Mouse (Mus musculus) hindbrain, embryonic 16.5 days (tissue): ENCODE results near the gene Zbtb38. TPM values are rescaled to one million over a fixed set of nuclear protein-coding genes. Genes with fewer than 3 reads are reported as not detected.

Source experiments
- ATAC-seq: fragments of 200-750 bp; cut with Nextera tagmentation; 2 replicates; pipeline ENCODE4 v1.8.0; 2017; ENCODE audit warnings: moderate TSS enrichment, moderate library complexity
- H3K27ac ChIP-seq: fragments of 300-500 bp; sonication (generic); 2 replicates; pipeline ENCODE4 v1.5.1; 2014; ENCODE audit warnings: low read depth, mild to moderate bottlenecking, control low read depth, low read length, moderate library complexity
- H3K27me3 ChIP-seq: fragments of 300-500 bp; sonication (generic); replicated peaks from 2 replicates; pipeline ENCODE4 v1.6.1; 2014; ENCODE audit warnings: low read length; ENCODE audit not compliant: control insufficient read depth, insufficient read depth
- H3K36me3 ChIP-seq: fragments of 300-500 bp; sonication (generic); 2 replicates; pipeline ENCODE4 v1.6.1; 2014; ENCODE audit warnings: mild to moderate bottlenecking, low read length, moderate library complexity, mixed read lengths; ENCODE audit not compliant: control insufficient read depth, insufficient read depth
- H3K4me1 ChIP-seq: fragments of 300-500 bp; sonication (generic); 2 replicates; pipeline ENCODE4 v1.6.1; 2014; ENCODE audit warnings: low read depth, low read length; ENCODE audit not compliant: control insufficient read depth, insufficient read depth
- H3K4me2 ChIP-seq: fragments of 300-500 bp; sonication (generic); 2 replicates; pipeline ENCODE4 v1.6.1; 2014; ENCODE audit warnings: mild to moderate bottlenecking, low read length, control low read depth, moderate library complexity
- H3K4me3 ChIP-seq: fragments of 300-500 bp; sonication (generic); 2 replicates; pipeline ENCODE4 v1.5.1; 2014; ENCODE audit warnings: mild to moderate bottlenecking, low read length, control low read depth, moderate library complexity
- H3K9ac ChIP-seq: fragments of 300-500 bp; sonication (generic); 2 replicates; pipeline ENCODE4 v1.6.1; 2014; ENCODE audit warnings: low read depth, mild to moderate bottlenecking, control low read depth, low read length, moderate library complexity
- H3K9me3 ChIP-seq: fragments of 300-500 bp; sonication (generic); 2 replicates; pipeline ENCODE4 v1.6.1; 2014; ENCODE audit warnings: mild to moderate bottlenecking, low read length, moderate library complexity; ENCODE audit not compliant: control insufficient read depth
- WGBS: fragments of 180-500 bp; shearing (Covaris S2); extraction: QIAGEN DNeasy Blood & Tissue Kit; methylation state at CpG from one replicate; pipeline ENCODE4 v1.1.7; 2014; 5-methylcytosine and 5-hydroxymethylcytosine counted together
- polyA plus RNA-seq: library from polyadenylated mRNA; unstranded; fragments of >200 nt; fragmentation: Nextera tagmentation; extraction: Ambion mirVana; gene quantifications from 2 replicates; pipeline ENCODE4 v1.2.1, GENCODE M21; 2015

Gene Zbtb38
- polyA plus RNA-seq, 1 experiment from 2014 or later, result 43.8 TPM

GRCm38 (mm10) chr9:96635176-96635575 lies 117.5 kb downstream of the Zbtb38 start:
- 79% methylated on average over 6 of the region's 6 CpGs for WGBS
- ATAC-seq, result no peak

GRCm38 (mm10) chr9:96633771-96634170 lies 118.9 kb downstream of the Zbtb38 start:
- Histone ChIP-seq H3K4me3 (no peak overlapping the region), H3K4me1 (peaks cover 6% of the 10 kb centered on the region), H3K9ac (no peak overlapping the region), H3K36me3 (no peaks in the 10 kb centered on the region), H3K27me3 (no peaks in the 10 kb centered on the region), H3K27ac (no peak overlapping the region), H3K9me3 (no peaks in the 10 kb centered on the region), H3K4me2 (no peak overlapping the region)
- WGBS, result 88% methylated on average over 2 of the region's 2 CpGs
- ATAC-seq, result no peak

More at GRCm38 (mm10) chr9:96635176-96635575, 117.5 kb downstream of the Zbtb38 start:
- Histone ChIP-seq H3K36me3 (no peaks in the 10 kb centered on the region), H3K9me3 (no peaks in the 10 kb centered on the region), H3K27ac (no peak overlapping the region), H3K4me2 (no peak overlapping the region), H3K27me3 (no peaks in the 10 kb centered on the region), H3K4me1 (no peaks in the 10 kb centered on the region; the same call in 1 of the 2 replicates), H3K4me3 (no peak overlapping the region), H3K9ac (no peak overlapping the region)

Other genes starting within 250 kb of the Zbtb38 start
- gene Gm28729, start 227.6 kb downstream of the Zbtb38 start, polyA plus RNA-seq, result 0.33 and 0.36 TPM in 2 replicates
- 17.8 and 18.3 TPM in 2 replicates for gene Rasa2, start 121.2 kb downstream of the Zbtb38 start, polyA plus RNA-seq
- 30.7 and 37.6 TPM in 2 replicates for gene Pxylp1, start 139.8 kb upstream of the Zbtb38 start, polyA plus RNA-seq